Mouse (Mus musculus) gastrocnemius, postnatal 10 days (tissue): ENCODE data around the gene Cmtm5. TPM values are rescaled to one million over a fixed set of nuclear protein-coding genes. Genes with fewer than 3 reads are reported as not detected.
"Not testable (repeated sequence)": the region's sequence is repeated elsewhere in the genome, so short reads cannot be mapped to it uniquely, and the experiment has no call there.

Source experiments
- DNase-seq: peaks from one replicate; pipeline ENCODE4 v3.0.0; 2021; ENCODE audit warnings: mixed read lengths
- total RNA-seq, 2 experiments: library from RNA; stranded (reverse); gene quantifications; 2 replicates each; pipeline ENCODE4 v1.2.3; 2021

The Cmtm5 gene
- total RNA-seq, 2 experiments from 2014 or later, result 1.6 to 3.3 TPM

DNA sequence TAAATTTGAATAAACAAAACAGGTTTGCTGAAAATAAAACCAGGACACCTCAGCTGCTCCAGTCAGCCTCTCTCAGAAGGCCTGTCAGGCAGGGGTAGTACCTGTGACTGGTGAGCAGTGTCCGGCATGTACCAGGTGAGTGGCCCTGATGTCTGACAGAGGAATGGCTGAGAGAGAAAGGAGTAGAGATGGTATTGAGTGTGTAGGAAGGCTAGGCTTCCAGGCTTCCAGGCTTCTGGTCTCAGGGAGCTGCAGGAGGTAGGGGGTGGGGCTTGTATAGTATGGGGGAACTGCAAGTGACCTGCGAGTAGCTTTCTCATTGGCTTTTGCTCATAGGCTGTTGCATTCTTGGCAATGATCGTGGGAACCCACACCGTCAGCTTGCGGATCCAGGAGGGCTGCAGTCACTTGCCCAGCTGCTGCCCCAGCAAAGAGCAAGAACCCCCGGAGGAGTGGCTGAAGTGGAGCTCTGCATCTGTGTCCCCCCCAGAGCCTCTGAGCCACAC lies 3.4 kb upstream of the Cmtm5 start, which contains the start of gene Il25:
TSS of gene Il25 (plus strand) at position 51 of the 506 bp plus-strand sequence.
- no peak for DNase-seq

DNA sequence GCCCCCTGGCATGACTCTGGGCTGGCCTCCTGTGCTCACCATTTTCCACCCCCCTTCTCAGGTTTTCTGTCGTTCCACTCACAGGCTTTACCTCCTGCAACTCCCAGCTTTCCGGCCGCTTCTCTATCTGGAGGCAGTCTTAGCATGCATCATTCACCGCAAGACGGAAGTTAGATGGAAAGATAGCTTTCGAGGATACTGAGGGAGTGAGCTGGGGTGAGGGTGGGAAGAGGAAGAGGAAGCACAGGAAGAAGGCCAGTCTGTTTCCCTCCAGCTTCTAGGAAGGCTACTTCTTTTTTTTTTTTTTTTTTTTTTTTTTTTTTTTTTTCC lies 735 bp downstream of the Cmtm5 start:
- no peak for DNase-seq

DNA sequence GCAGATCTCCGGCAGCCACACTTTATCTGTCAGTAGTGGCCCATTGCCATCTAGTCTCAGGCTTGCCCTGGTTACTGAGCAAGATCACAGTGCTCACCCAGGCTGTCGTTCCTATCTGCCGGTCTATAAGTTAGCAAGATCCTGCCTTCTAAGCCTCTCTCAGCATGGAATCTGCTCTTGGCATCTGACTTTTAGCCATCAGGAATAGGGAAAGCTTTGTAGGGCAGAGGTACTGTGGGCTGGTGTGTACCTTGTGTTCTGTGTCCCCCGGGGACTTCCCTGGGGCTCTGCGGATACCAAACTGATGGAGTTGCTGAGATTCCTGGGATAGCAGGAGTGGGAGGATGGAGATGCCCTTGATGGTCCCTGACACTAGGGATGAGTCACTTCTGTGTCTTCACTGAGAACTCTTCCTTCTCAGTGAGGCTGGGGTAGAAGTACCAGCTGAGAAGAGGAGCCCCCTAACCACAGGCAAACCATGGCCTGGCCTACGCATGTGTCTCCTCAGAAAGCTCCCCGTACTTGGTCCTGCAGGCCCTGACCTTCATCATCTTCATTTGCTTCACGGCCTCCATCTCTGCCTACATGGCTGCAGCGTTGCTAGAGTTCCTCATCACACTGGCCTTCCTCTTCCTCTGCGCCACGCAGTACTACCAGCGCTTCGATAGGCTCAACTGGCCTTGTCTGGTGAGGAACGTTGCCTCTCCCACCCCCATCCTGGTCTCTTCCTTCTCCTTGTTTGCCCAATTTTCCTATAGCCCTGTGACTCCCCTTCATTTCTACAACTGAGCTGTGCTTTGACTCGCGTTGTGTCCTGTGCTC lies 1.5 kb downstream of the Cmtm5 start:
- no peak for DNase-seq

GRCm38 (mm10) chr14:54938431-54939219 lies 2.6 kb downstream of the Cmtm5 start:
- DNase-seq, result no peak

- peak; percentile 62 for DNase-seq
Observed at GRCm38 (mm10) chr14:54939434-54940175, 3.5 kb downstream of the Cmtm5 start.

GRCm38 (mm10) chr14:54940176-54940530 lies 4.1 kb downstream of the Cmtm5 start:
- DNase-seq, result no peak

DNA sequence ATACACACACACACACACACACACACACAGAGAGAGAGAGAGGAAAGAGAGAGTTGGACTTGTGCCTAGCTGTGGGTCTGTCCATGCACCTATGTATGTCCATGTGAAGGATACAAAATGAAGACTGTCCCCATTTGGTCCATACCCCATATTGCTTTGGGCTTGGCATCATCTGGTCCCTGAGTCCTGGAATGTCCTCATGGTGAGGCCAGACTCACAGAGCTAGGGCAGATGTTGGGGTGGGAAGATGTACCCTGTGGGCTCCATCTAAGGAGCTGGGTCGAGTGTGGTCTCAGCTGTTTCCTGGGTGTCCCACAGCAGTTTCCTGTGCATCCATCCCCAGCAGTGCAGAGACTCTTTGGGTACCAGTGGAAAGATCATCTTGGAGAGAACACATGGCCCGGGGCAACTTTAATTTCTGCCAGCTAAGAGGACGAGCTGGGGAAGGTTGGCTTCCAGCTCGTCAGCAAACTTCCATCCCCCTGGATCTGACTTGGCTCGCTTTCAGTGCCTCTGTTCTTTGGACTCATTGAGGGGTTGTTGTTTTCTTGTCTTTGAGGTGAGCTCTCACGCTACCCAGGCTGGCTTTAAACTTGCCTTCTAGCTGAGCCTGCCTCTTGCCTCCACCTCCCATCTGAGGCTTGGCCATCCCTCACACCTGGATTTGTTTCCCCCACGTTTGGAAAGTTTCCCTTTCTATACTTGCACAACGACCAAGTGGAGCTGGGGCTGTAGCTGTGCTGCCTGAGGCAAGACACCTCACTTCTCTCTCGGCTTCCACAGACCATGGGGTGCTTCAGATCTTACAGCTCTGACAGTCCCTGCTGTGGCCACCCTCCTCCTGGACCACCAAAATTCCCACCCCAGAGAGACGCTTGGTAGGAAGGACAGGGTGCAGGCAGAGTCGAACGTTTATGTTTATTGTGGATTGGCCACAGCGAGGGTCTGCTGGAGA lies 5.2 kb downstream of the Cmtm5 start:
- no peak for DNase-seq

DNA sequence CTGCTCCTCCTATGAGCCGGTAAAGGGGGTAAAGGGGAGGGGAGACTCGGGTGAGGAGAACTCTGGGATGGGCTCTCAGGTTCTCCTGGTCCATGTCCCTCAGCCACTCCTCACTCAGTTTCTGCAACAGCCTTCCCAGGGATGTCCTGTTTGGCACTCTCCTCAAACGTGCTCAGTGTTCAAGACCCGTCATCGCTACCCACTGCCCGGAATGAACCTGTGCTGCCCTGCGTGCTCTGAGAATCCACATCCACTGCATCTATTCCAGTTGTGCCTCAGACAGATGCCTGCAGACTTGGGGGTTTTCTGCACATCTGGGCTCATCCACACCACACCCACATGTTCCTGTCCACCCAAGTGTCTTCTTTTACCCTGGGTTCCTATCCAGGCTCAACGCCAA lies 6.4 kb downstream of the Cmtm5 start:
- DNase-seq, result no peak

GRCm38 (mm10) chr14:54943971-54944370 lies 7.9 kb downstream of the Cmtm5 start:
- DNase-seq, result no peak

DNA sequence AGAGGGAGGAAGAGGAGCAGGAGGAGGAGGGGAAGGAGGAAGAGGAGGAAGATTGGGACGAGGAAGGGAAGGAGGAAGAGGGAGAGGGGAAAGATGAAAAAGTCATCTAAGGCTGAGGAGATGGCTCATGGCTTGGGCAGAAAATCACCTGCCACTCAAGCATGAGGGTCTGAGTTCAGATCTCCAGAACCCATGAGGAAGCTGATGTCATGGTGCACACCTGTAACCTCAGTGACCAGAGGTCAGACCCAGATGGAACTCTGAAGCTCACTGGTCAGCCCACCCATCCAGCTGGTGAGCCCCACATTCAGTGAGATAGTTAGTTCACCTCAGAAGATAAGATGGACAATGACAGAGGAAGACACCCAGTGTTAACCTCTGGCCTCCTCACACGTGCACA lies 8.9 kb downstream of the Cmtm5 start:
- DNase-seq, result no peak

- no peak for DNase-seq
Observed at GRCm38 (mm10) chr14:54945975-54946704, 10.1 kb downstream of the Cmtm5 start.

GRCm38 (mm10) chr14:54947008-54947407 lies 10.9 kb downstream of the Cmtm5 start:
- not testable (repeated sequence) for DNase-seq

DNA sequence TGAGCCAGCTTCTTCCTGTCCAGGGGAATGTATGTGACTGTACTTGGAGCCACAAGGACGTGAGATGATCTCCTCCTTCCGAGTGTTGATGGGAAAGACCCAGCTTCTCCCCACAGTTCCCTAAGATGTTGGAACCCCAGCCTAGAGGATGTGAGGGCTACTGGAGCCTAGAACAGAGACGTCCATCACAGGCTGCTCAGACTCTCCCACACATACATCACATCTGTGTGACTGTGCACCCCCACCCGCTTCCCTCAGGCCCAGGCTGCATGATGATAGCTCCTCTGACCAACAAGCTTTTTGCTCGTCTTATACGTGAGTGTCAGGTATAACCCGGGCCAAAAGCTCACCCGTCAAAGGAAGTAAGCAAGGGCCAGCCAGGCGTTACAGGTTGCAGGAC lies 12.7 kb downstream of the Cmtm5 start:
- DNase-seq, result no peak

DNA sequence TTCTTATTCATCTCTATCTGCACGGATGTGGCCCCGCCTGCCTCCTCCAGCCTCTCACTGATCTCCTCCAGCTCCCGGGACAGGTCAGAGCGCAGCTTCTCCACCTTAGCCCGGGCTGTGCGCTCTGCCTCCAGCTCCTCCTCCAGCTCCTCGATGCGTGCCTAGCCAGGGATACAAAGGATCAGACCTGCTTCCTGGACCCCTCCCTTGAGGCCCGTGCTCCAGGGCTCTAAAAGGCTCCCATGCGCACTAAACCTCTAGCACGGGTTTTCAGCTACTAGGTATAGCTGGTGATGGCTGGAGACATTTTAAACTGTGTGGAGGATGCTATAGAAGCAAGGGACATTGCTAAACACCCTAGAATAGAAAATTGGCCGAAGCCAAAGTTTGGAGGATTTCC lies 14.4 kb downstream of the Cmtm5 start:
- DNase-seq, result no peak

GRCm38 (mm10) chr14:54951587-54951986 lies 15.5 kb downstream of the Cmtm5 start:
- no peak for DNase-seq

- DNase-seq, result no peak
Observed at GRCm38 (mm10) chr14:54953664-54954206, 17.7 kb downstream of the Cmtm5 start.

GRCm38 (mm10) chr14:54954474-54954873 lies 18.4 kb downstream of the Cmtm5 start:
- no peak for DNase-seq

GRCm38 (mm10) chr14:54955481-54955880 lies 19.4 kb downstream of the Cmtm5 start:
- DNase-seq, result no peak

DNA sequence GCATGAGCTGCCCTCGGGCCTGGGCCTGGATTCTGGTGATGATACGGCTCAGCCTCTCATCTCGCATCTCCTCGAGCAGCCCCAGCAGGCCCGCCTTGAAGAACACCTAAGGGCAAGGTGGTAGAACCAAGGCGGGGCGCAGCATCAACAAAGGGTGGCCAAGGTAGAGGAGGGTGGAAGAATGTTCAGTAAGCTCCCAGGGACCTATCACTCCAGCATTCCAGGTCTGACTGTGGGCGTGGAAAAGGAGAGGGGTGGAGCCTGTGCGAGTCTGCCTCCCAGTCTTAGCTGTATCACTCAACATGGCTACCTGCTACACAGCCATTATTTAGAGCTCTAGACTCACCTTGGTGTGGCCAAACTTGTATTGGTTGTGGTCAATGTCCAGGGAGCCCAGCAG lies 20.5 kb downstream of the Cmtm5 start:
- DNase-seq, result no peak

DNA sequence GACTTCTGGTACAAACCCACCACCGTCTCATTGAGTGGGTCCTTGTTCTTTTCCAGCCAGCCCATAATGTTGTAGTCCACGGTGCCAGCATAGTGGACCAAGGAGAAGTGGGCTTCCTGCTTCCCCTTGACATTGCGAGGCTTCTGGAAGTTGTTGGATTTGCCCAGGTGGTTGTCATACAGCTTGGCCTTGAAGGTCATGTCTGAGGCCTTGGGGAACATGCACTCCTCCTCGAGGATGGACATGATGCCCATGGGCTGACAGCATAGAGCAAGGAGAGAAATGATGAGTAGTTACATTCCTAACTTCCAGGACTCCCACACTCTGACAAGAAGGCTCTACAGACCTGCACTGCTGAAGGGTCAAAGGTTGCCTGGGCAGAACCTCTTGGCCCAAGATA lies 22.4 kb downstream of the Cmtm5 start:
- no peak for DNase-seq

DNA sequence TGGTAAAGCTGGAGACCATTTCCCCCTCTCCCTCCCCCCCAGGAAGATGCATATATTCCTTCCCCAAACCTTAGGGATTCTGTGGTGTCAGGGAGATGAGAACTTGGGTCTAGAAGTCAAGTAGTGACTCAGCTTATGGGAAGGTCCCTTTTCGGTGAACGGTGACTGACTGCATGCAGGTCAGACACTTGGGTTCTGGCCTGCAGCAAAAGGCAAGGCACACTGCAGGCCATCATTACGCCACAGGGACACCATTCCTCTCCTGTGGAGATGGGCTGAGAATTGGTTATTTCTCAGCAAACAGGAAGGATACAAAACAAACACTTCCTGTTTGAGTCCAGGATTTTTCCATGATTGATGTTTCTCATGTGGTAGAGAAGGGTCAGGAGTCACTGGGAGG lies 23.1 kb downstream of the Cmtm5 start:
- DNase-seq, result no peak
